In the genomic region with DNA sequence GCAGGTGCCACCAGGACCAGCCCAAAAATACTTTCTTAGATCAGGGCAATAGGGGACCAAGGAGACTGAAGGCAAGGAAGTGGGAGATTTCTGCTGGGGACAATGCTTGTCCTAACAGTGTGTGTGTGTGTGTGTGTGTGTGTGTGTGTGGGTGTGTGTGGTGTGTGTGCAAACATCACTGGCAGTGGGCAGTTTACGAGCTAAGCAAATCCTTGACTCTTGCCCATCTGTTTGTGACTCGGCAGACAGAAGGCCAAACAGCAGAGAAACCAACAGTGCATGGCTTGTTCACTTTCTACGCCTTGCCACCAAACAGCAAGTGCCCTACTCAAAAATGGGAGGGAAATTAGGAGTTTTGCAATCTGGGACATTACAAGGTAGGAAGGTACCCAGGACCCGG, we compare ENCODE assay signal across 26 mouse cellular contexts. TPM values are rescaled to one million over a fixed set of nuclear protein-coding genes. Genes with fewer than 3 reads are reported as not detected.
DNase-seq lines count a peak whose midpoint lies in the region; ATAC-seq and TF ChIP-seq lines count a peak whose summit lies in the region.
"Had no signal": no experiment of that assay in that cellular context is flagged by ENCODE, and none has a peak within 500 bp of the region (broad histone marks: within the 10 kb centered on the region; RNA-seq: fewer than 3 reads in every experiment).

No protein-coding gene starts in this region.

- 84% methylated on average over 4 of the region's 4 CpGs for WGBS in heart, embryonic 15.5 days
- WGBS in heart, embryonic 10.5 days = 80% methylated on average over 4 of the region's 4 CpGs
- WGBS in liver, embryonic 15.5 days (ENCODE audit: insufficient replicate concordance) = 63% methylated on average over 4 of the region's 4 CpGs
- WGBS in liver, postnatal 0 days (ENCODE audit: insufficient replicate concordance) = 62% methylated on average over 4 of the region's 4 CpGs

- H3K4me1 ChIP-seq in heart, embryonic 15.5 days (replicated peaks) = peaks cover 31% of the 10 kb centered on the region
- H3K4me1 ChIP-seq in heart, embryonic 10.5 days = peaks cover 29% of the 10 kb centered on the region
- H3K4me1 ChIP-seq in liver, embryonic 15.5 days (replicated peaks) = peaks cover 87% of the 10 kb centered on the region
- peaks cover 56% of the 10 kb centered on the region for H3K4me1 ChIP-seq in liver, postnatal 0 days (ENCODE audit: insufficient read depth)

- no peak for TF ChIP-seq EP300 in liver, postnatal 0 days (IDR thresholded peaks at IDR 0.05; ENCODE audit: low read depth)

- H3K27me3 ChIP-seq in heart, embryonic 15.5 days = no peaks in the 10 kb centered on the region
- no peaks in the 10 kb centered on the region for H3K27me3 ChIP-seq in heart, embryonic 10.5 days (ENCODE audit: insufficient read depth, poor library complexity, severe bottlenecking)
- no peaks in the 10 kb centered on the region for H3K27me3 ChIP-seq in liver, embryonic 15.5 days
- no peaks in the 10 kb centered on the region for H3K27me3 ChIP-seq in liver, postnatal 0 days (ENCODE audit: insufficient read depth, low read length)
- H3K27me3 ChIP-seq: embryonic facial prominence, embryonic 15.5 days; megakaryocyte, embryonic 14.5 days had no signal

- DNase-seq in cerebellum, adult 9-11 months = peak; percentile 56
- no peak for DNase-seq in cerebellum, adult 11-12 months
- no peak for DNase-seq in heart, embryonic 10.5 days (ENCODE audit: low spot score)
- DNase-seq in liver, postnatal 0 days = no peak
- no peak for DNase-seq in right cerebral cortex, postnatal 25 days
- DNase-seq in right cerebral cortex, adult 2 months (ENCODE audit: low spot score in 2 of 2) = no peak
- DNase-seq: adrenal gland, postnatal 10 days; forebrain, postnatal 0 days; lung, adult 2 months; midbrain, embryonic 14.5 days; right cerebral cortex, postnatal 14 days; thymus, postnatal 14 days had no signal

- H3K36me3 ChIP-seq in heart, embryonic 15.5 days = no peaks in the 10 kb centered on the region
- H3K36me3 ChIP-seq in heart, embryonic 10.5 days = no peaks in the 10 kb centered on the region
- H3K36me3 ChIP-seq in liver, embryonic 15.5 days (replicated peaks) = no peaks in the 10 kb centered on the region
- no peaks in the 10 kb centered on the region for H3K36me3 ChIP-seq in liver, postnatal 0 days (replicated peaks; ENCODE audit: insufficient read depth, low read length)
- H3K36me3 ChIP-seq: embryonic facial prominence, embryonic 15.5 days; hindbrain, embryonic 12.5 days; limb, embryonic 13.5 days had no signal

- no peak overlapping the region for H3K4me3 ChIP-seq in heart, embryonic 15.5 days
- H3K4me3 ChIP-seq in heart, embryonic 10.5 days = no peak overlapping the region
- H3K4me3 ChIP-seq in liver, embryonic 15.5 days (replicated peaks) = no peak overlapping the region
- no peak overlapping the region for H3K4me3 ChIP-seq in liver, postnatal 0 days (ENCODE audit: low read depth, low read length)
- H3K4me3 ChIP-seq: embryonic facial prominence, embryonic 15.5 days; forebrain, embryonic 10.5 days; hindbrain, embryonic 12.5 days; limb, embryonic 13.5 days; megakaryocyte, embryonic 14.5 days; myocyte had no signal

- peak overlapping the region; percentile 50; the same call in 1 of the 2 replicates for H3K27ac ChIP-seq in heart, embryonic 15.5 days
- no peak overlapping the region for H3K27ac ChIP-seq in heart, embryonic 10.5 days
- 0 out of 2 replicates have a peak overlapping the region, but pooled peaks have one; percentile 14 for H3K27ac ChIP-seq in liver, embryonic 15.5 days (replicated peaks)
- no peak overlapping the region for H3K27ac ChIP-seq in liver, postnatal 0 days (ENCODE audit: low read depth)
- H3K27ac ChIP-seq: embryonic facial prominence, embryonic 15.5 days; forebrain, embryonic 10.5 days; hindbrain, embryonic 12.5 days; limb, embryonic 13.5 days; stomach, postnatal 0 days had no signal

- no peak overlapping the region for H3K4me2 ChIP-seq in heart, embryonic 15.5 days
- H3K4me2 ChIP-seq in liver, embryonic 15.5 days = no peak overlapping the region
- H3K4me2 ChIP-seq in liver, postnatal 0 days (ENCODE audit: low read depth, low read length) = no peak overlapping the region
- H3K4me2 ChIP-seq: embryonic facial prominence, embryonic 15.5 days; hindbrain, embryonic 12.5 days; limb, embryonic 13.5 days had no signal

- no peak for ATAC-seq in heart, embryonic 15.5 days (replicated peaks; ENCODE audit: insufficient number of reproducible peaks, insufficient read depth, low FRiP score, low read depth)
- ATAC-seq in liver, embryonic 15.5 days (ENCODE audit: insufficient read depth) = no peak
- no peak for ATAC-seq in liver, postnatal 0 days
- ATAC-seq: activated CD4-positive, CD25-positive, alpha-beta regulatory T cell, adult 4 months; CD4-positive, CD25-positive, alpha-beta regulatory T cell, adult 4 months; forebrain, postnatal 0 days had no signal

- TF ChIP-seq CTCF in liver, postnatal 0 days (IDR thresholded peaks at IDR 0.05; ENCODE audit: low read depth) = no peak

- no peaks in the 10 kb centered on the region for H3K9me3 ChIP-seq in heart, embryonic 15.5 days (replicated peaks)
- no peaks in the 10 kb centered on the region for H3K9me3 ChIP-seq in heart, embryonic 10.5 days
- no peaks in the 10 kb centered on the region for H3K9me3 ChIP-seq in liver, embryonic 15.5 days (replicated peaks)
- H3K9me3 ChIP-seq in liver, postnatal 0 days (ENCODE audit: low read length) = no peaks in the 10 kb centered on the region
- H3K9me3 ChIP-seq: embryonic facial prominence, embryonic 15.5 days; forebrain, embryonic 10.5 days; G1E; hindbrain, embryonic 12.5 days; limb, embryonic 13.5 days; megakaryocyte, embryonic 14.5 days had no signal

- no peak overlapping the region for H3K9ac ChIP-seq in heart, embryonic 15.5 days
- H3K9ac ChIP-seq in liver, embryonic 15.5 days = no peak overlapping the region
- H3K9ac ChIP-seq in liver, postnatal 0 days (replicated peaks) = no peak overlapping the region
- H3K9ac ChIP-seq: embryonic facial prominence, embryonic 15.5 days; forebrain, postnatal 0 days; hindbrain, embryonic 12.5 days; limb, embryonic 13.5 days had no signal

RNA-seq across cellular contexts. Expression of gene Ehd1, which starts 2.9 kb away (rescaled TPM):
- 54.1 and 66.8 TPM in 2 replicates for polyA plus RNA-seq in heart, embryonic 15.5 days (2015; fragmentation: Nextera tagmentation; extraction: Ambion mirVana)
- polyA plus RNA-seq in heart, embryonic 10.5 days (2016; fragmentation: Nextera tagmentation; extraction: Ambion mirVana) = 89.6 and 101 TPM in 2 replicates
- 64.0 and 69.3 TPM in 2 replicates for polyA plus RNA-seq in liver, embryonic 15.5 days (2015; fragmentation: Nextera tagmentation; extraction: Ambion mirVana)
- polyA plus RNA-seq in liver, postnatal 0 days (2015; fragmentation: Nextera tagmentation; extraction: Ambion mirVana) = 36.4 and 36.9 TPM in 2 replicates

RNA-seq across cellular contexts. Expression of gene Atg2a, which starts 32.1 kb away (rescaled TPM):
- 6.7 and 10.0 TPM in 2 replicates for polyA plus RNA-seq in heart, embryonic 15.5 days (2015; fragmentation: Nextera tagmentation; extraction: Ambion mirVana)
- polyA plus RNA-seq in heart, embryonic 10.5 days (2016; fragmentation: Nextera tagmentation; extraction: Ambion mirVana) = 10.8 and 11.6 TPM in 2 replicates
- polyA plus RNA-seq in liver, embryonic 15.5 days (2015; fragmentation: Nextera tagmentation; extraction: Ambion mirVana) = 4.7 and 5.8 TPM in 2 replicates
- polyA plus RNA-seq in liver, postnatal 0 days (2015; fragmentation: Nextera tagmentation; extraction: Ambion mirVana) = 3.4 and 3.8 TPM in 2 replicates

RNA-seq across cellular contexts. Expression of gene Cdc42bpg, which starts 32.7 kb away (rescaled TPM):
- polyA plus RNA-seq in heart, embryonic 15.5 days (2015; fragmentation: Nextera tagmentation; extraction: Ambion mirVana) = 0.30 and 0.60 TPM in 2 replicates
- polyA plus RNA-seq in heart, embryonic 10.5 days (2016; fragmentation: Nextera tagmentation; extraction: Ambion mirVana) = 0.33 and 0.38 TPM in 2 replicates
- polyA plus RNA-seq in liver, embryonic 15.5 days (2015; fragmentation: Nextera tagmentation; extraction: Ambion mirVana) = 0.21 and 0.38 TPM in 2 replicates
- 0.27 and 0.35 TPM in 2 replicates for polyA plus RNA-seq in liver, postnatal 0 days (2015; fragmentation: Nextera tagmentation; extraction: Ambion mirVana)

RNA-seq across cellular contexts. Expression of gene Ppp2r5b, which starts 37.9 kb away (rescaled TPM):
- polyA plus RNA-seq in heart, embryonic 15.5 days (2015; fragmentation: Nextera tagmentation; extraction: Ambion mirVana) = 21.4 and 28.1 TPM in 2 replicates
- 21.2 and 25.7 TPM in 2 replicates for polyA plus RNA-seq in heart, embryonic 10.5 days (2016; fragmentation: Nextera tagmentation; extraction: Ambion mirVana)
- 3.3 and 5.0 TPM in 2 replicates for polyA plus RNA-seq in liver, embryonic 15.5 days (2015; fragmentation: Nextera tagmentation; extraction: Ambion mirVana)
- polyA plus RNA-seq in liver, postnatal 0 days (2015; fragmentation: Nextera tagmentation; extraction: Ambion mirVana) = 3.2 and 3.8 TPM in 2 replicates

RNA-seq across cellular contexts. Expression of gene Gpha2, which starts 47.4 kb away (rescaled TPM):
- polyA plus RNA-seq in heart, embryonic 15.5 days (2015; fragmentation: Nextera tagmentation; extraction: Ambion mirVana) = 0.57 TPM in 1 of 2 replicates, not detected in the other
- 0.24 TPM in 1 of 2 replicates, not detected in the other for polyA plus RNA-seq in heart, embryonic 10.5 days (2016; fragmentation: Nextera tagmentation; extraction: Ambion mirVana)
- 0.15 and 0.28 TPM in 2 replicates for polyA plus RNA-seq in liver, embryonic 15.5 days (2015; fragmentation: Nextera tagmentation; extraction: Ambion mirVana)
- not detected in 2 replicates for polyA plus RNA-seq in liver, postnatal 0 days (2015; fragmentation: Nextera tagmentation; extraction: Ambion mirVana)
- polyA plus RNA-seq: activated CD4-positive, CD25-positive, alpha-beta regulatory T cell, adult 4 months; CD4-positive, CD25-positive, alpha-beta regulatory T cell, adult 4 months; forebrain, postnatal 0 days; G1E; kidney, embryonic 14.5 days; midbrain, embryonic 14.5 days; neural tube, embryonic 14.5 days had no signal

Comparison
In these comparisons a context has a peak if more than half of its experiments do, and no peak if none do; other contexts are left out.
1. H3K27ac ChIP-seq: peak in heart, embryonic 15.5 days (single experiment) and liver, embryonic 15.5 days (single experiment); none in heart, embryonic 10.5 days (single experiment) and liver, postnatal 0 days (single experiment).